Mouse (Mus musculus) lung, adult 2 months (tissue): ENCODE results near the gene Igfbp6.

Experiments used
- CTCF ChIP-seq: fragments of 200-500 bp; IDR thresholded peaks from 2 replicates; pipeline ENCODE4 v1.5.1; 2011; ENCODE audit warnings: mild to moderate bottlenecking, low read length, control low read depth; ENCODE audit not compliant: insufficient read depth
- POLR2A ChIP-seq: fragments of 200-500 bp; IDR thresholded peaks from 2 replicates; pipeline ENCODE4 v1.6.1; 2011; ENCODE audit warnings: low read depth, mild to moderate bottlenecking, control low read depth, low read length, borderline replicate concordance; ENCODE audit errors: extremely low read depth

- TF ChIP-seq POLR2A (no peak), CTCF (no peak)
Observed at GRCm38 (mm10) chr15:102165468-102166100, 21.4 kb downstream of the Igfbp6 start.
